Mouse (Mus musculus): Measurements from ENCODE around the gene Adamts13.
A peak's percentile ranks its signal among the peaks of the same experiment; 100 is the strongest.

DNA sequence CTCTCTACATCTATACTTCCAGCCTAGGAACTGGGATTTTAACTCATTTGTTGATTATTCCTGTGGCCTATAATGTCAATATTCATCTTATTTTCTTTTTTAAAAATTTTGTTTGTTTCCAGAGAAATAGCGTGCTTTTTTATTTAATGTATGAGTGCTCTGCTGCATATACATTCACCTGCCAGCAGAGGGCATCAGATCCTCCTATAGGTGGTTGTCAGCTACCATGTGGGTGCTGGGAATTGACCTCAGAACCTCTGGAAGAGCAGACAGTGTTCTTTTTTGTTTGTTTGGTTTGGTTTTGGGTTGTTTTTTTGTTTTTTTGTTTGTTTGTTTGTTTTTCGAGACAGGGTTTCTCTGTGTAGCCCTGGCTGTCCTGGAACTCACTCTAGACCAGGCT, 6.0 kb upstream of the Adamts13 start:
- TF ChIP-seq CTCF (conservative IDR thresholded peaks at IDR 0.05 in 1 of 2, IDR thresholded peaks at IDR 0.05 in 1 of 2; ENCODE audit: low read depth in 2 of 2, low read length in 2 of 2) (peak in 1 of 2 experiments; percentile 22; a peak in 1 of 4 replicates), MXI1 (IDR thresholded peaks at IDR 0.05; ENCODE audit: low read depth, low read length) (no peak), EP300 (IDR thresholded peaks at IDR 0.05; ENCODE audit: low read length) (no peak), JUN (IDR thresholded peaks at IDR 0.05; ENCODE audit: insufficient read depth, low read depth, low read length) (no peak), POLR2A (IDR thresholded peaks at IDR 0.05; ENCODE audit: low read depth, low read length) (no peak), ETS1 (conservative IDR thresholded peaks at IDR 0.05; ENCODE audit: low read depth, low read length) (no peak), PAX5 (IDR thresholded peaks at IDR 0.05; ENCODE audit: low read length) (no peak), TCF12 (IDR thresholded peaks at IDR 0.05; ENCODE audit: low read depth, low read length) (no peak)

Data from CH12.LX (cell line).